Mouse (Mus musculus) frontal cortex, postnatal 10 days (tissue): ENCODE data around the gene Etnk1.
"Not testable (repeated sequence)": the region's sequence is repeated elsewhere in the genome, so short reads cannot be mapped to it uniquely, and the experiment has no call there.

Experiments
- DNase-seq, 2 experiments: peaks; one replicate each; pipeline ENCODE4 v3.0.0; 2022; ENCODE audit warnings: low spot score in 2 of 2, mixed read lengths in 1 of 2

Gene Etnk1

GRCm38 (mm10) chr6:143171066-143171465 is 4.0 kb downstream of the Etnk1 start:
- DNase-seq, result no peak

- no peak for DNase-seq
Observed at GRCm38 (mm10) chr6:143171781-143172465, 4.9 kb downstream of the Etnk1 start.

- not testable (repeated sequence) for DNase-seq
Observed at GRCm38 (mm10) chr6:143172683-143173082, 5.7 kb downstream of the Etnk1 start.

GRCm38 (mm10) chr6:143174226-143174625 is 7.2 kb downstream of the Etnk1 start:
- no peak for DNase-seq

GRCm38 (mm10) chr6:143174906-143175656 is 8.1 kb downstream of the Etnk1 start:
- no peak for DNase-seq

- DNase-seq, result no peak
Observed at GRCm38 (mm10) chr6:143176076-143176475, 9.1 kb downstream of the Etnk1 start.

- no peak for DNase-seq
Observed at GRCm38 (mm10) chr6:143176591-143176990, 9.6 kb downstream of the Etnk1 start.

- DNase-seq, result no peak
Observed at GRCm38 (mm10) chr6:143179181-143179580, 12.2 kb downstream of the Etnk1 start.

GRCm38 (mm10) chr6:143179733-143180132 is 12.7 kb downstream of the Etnk1 start:
- no peak for DNase-seq

GRCm38 (mm10) chr6:143180511-143180910 is 13.5 kb downstream of the Etnk1 start:
- DNase-seq, result no peak

- no peak for DNase-seq
Observed at GRCm38 (mm10) chr6:143184099-143184498, 17.1 kb downstream of the Etnk1 start.

- no peak for DNase-seq
Observed at GRCm38 (mm10) chr6:143184745-143185144, 17.7 kb downstream of the Etnk1 start.

GRCm38 (mm10) chr6:143190838-143191476 is 23.9 kb downstream of the Etnk1 start:
- no peak for DNase-seq

GRCm38 (mm10) chr6:143191477-143192098 is 24.6 kb downstream of the Etnk1 start:
- DNase-seq, result no peak

GRCm38 (mm10) chr6:143192709-143193108 is 25.7 kb downstream of the Etnk1 start:
- DNase-seq, result no peak

GRCm38 (mm10) chr6:143193166-143193565 is 26.1 kb downstream of the Etnk1 start:
- no peak for DNase-seq

- no peak for DNase-seq
Observed at GRCm38 (mm10) chr6:143193641-143194040, 26.6 kb downstream of the Etnk1 start.

GRCm38 (mm10) chr6:143197053-143197452 is 30.0 kb downstream of the Etnk1 start:
- no peak for DNase-seq

- DNase-seq, result no peak
Observed at GRCm38 (mm10) chr6:143198421-143198820, 31.4 kb downstream of the Etnk1 start.

GRCm38 (mm10) chr6:143203097-143203496 is 36.1 kb downstream of the Etnk1 start:
- DNase-seq, result no peak

GRCm38 (mm10) chr6:143208880-143209279 is 41.9 kb downstream of the Etnk1 start:
- no peak for DNase-seq

- no peak for DNase-seq
Observed at GRCm38 (mm10) chr6:143212766-143213165, 45.7 kb downstream of the Etnk1 start.
